Mouse (Mus musculus) heart, adult 18-20 months (tissue): ENCODE measurements around the gene Gucy2c. TPM values are rescaled to one million over a fixed set of nuclear protein-coding genes. Genes with fewer than 3 reads are reported as not detected.

Source experiments
- DNase-seq, 2 experiments: peaks; one replicate each; pipeline ENCODE4 v3.0.0; 2021 to 2022; ENCODE audit warnings: mixed read lengths in 1 of 2
- long read RNA-seq, 2 experiments: library from polyadenylated mRNA; stranded (forward); transcript quantifications; one replicate each; pipeline ENCODE4 v2.0.0; 2021
- total RNA-seq, 2 experiments: library from RNA; stranded (reverse); gene quantifications; 2 replicates each; pipeline ENCODE4 v1.2.3; 2021

Gene Gucy2c
- total RNA-seq: not detected
- long read RNA-seq, experiment 1: 0 reads
- long read RNA-seq, experiment 2: 0 reads

DNA sequence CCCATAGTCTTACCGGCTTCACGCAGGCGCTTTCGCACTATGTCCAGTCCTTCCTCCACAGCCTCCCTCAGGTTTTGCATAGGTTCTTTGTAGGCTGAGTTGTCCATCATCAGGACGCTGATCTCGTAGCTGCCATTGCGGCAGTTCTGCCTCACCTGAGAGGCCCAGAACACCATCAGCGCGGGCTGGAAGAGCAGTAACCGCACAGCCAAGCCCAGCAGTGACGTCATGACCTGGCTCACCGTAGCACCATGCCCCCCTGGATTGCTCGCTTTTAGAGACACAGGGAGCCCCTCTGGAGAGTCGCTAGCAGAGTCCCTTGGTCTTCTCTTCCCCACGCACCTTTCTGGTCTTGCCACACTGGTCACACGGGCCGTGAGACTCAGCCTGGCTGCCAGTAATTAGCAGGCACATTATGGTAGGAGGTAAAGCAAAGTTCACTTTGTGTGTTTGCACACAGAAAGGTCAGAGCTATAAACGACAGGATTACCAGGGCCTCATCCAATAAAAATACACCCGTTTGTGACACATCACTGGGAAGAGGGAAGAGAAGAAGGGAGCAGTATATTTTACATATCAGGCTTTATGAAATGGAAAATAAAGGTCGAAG, at the start of gene Gucy2c:
Gene Gucy2c (minus strand): TSS at position 389 of the 610 bp plus-strand sequence.
- no peak for DNase-seq

DNA sequence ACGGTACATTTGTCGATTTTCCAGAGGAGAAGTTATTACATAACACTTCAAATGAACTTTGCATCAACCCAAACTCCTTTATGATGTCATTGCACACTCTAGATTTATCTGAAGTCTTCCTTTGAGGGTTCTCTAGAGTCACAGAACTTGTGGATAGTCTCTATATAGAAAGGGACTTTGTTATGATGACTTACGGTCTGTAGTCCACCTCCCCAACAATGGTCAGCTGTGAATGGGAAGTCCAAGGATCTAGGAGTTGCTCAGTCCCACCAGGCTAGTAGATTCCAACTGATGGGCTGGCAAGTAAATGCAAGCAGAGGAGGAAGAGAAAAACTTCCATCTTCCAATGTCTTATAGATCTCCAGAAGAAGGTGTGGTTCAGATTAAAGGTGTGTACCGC, 47.1 kb upstream of the Gucy2c start:
- DNase-seq: no peak

DNA sequence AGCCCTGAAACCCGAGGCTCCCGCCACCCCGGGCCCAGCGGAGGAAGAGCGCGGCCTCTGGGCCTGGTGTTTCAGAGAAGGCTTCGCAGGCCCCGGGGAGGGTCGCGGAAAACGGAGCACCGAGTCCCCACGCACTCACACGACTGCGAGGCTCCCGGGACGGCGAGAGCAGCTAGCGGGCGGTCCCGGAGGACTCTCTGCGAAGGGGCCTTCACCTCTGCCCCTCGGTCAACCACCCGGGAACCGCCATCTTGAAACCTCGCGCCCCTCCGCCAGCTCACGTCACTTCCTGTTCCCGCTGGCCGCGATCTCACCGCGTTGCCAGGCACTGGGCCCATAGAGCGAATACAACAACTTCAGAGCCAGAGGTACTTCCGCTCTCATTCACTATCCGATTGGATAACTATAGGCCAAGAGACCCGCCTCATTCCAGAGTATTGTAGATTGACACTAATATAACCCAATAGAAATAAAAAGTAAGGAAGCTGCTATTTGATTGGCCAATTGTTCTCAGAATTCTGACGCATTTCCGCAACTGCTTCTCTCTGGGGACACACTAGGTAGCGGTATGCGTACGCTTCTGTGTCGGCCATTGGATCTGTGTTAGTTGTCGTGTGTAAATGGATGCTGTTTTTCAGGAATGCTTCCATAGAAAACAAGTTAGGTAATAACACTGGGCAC, 46.5 kb upstream of the Gucy2c start, which contains the start of gene Wbp11:
Gene Wbp11 (minus strand): TSS at position 353 of the 681 bp plus-strand sequence.
- peak; percentile 97 to 98 for DNase-seq

DNA sequence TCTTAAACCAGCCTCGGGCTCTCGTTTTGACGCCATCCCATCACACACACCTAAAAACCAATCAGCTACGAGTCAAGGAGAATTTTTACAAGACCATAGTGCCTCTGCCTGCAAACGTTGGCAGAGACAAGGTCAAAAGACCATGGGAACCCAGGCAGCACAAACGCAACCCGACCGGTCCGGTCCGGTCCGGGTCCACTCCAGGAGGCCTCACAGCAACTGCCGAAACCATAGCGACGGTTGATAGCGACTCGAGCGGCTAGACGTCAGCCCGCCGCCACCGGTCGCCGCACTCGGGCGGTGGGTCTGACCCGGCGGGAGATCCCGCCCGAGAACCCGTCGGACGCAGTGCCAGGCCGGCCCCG, 45.9 kb upstream of the Gucy2c start, which contains the start of gene BC049715:
Gene BC049715 (plus strand): TSS at position 111 of the 365 bp plus-strand sequence.
- DNase-seq: peak in 1 of 2 experiments; percentile 29

DNA sequence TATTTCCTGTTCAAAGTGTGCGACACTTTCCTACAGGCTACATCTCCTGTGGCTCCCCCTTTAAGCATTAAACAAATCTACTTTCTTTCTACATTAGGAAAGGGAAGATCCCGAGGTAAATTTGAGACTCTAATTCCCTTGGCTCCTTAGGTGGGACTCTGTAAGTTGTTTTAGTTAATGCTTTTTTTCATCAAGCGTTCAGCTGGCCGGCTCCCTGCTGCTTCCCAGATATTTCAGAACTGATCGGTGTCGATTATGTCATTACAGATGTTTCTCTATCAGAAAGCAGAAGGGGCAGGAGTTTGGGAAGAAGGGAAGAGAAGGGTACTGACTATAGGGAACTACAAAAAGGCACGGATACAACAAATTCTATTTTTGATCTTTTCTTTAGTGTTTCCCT, 45.6 kb upstream of the Gucy2c start:
- no peak for DNase-seq

DNA sequence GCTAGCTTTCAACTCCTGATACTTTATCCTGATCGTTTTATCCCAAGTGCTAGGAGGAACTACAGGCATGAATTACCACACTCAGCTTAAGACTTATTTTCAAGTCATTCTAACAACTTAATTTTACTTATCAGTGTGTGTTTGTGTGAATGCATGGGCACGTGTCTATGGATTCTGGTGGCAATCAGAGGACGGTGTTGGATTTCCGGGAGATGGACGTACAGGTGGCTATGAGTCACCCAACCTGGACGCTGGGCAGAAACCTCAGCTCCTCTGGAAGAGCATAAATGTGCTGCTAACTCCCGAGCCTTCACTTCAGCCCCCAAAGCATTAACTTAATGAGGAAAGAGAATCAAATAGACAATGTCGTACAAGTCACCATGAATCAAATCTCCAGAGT, 43.4 kb upstream of the Gucy2c start:
- no peak for DNase-seq

DNA sequence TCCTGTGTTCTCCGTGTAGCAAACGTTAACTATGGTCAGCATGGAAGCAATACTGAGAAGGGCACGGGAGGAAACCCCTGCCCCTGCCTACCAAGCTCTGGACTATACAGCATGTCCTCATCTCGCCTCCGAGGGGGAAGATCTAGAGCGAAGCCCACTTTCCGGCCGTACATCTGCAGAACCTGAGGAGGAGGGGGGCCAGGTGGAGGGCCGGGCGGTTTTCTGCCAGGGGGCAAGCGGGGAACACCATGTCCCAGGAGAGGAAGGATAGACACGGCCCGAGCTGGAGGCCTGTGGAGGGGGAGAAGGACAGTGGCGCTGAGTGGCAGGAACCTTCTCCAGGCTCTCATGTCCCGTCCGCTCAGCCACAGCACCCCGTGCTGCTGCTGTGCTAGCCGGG, 39.5 kb upstream of the Gucy2c start:
- no peak for DNase-seq

DNA sequence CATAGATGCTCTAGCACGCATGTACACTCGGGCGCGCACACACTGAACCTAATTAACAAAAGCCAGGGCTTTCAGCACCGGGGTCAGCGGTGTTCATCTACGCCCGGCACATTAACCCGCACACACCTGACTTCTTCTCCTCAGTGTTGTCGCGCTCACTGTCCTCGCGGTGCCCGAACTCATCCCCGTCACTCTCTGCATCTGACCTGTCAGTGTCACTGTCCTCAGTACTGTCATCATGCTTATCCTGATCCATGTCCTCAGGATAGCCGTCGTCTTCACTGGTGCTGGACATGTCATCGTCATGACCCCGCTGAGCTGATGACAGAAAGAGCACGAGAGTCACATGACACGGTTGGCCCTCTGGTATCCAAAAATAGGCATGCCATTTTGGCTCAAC, 38.8 kb upstream of the Gucy2c start:
- DNase-seq: peak in 1 of 2 experiments; percentile 18

DNA sequence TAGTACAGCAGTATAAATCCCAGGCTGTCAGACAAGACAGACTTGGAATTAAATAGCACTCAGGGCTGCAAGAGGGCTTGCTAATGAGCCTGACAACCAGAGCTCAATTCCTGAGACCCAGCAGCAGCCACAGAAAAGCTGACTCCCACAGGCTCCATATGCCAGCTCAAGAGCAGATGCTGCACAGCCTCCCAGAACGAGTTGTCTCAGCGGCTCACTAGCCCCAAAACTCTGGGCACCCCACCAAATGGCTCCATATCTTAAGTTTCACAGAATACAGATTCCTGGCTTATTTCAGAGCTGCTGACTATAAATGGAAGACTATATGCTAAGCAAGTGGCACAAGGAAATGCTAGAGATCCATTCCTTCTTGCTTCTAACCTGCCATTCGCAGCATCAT, 36.0 kb upstream of the Gucy2c start:
- no peak for DNase-seq

DNA sequence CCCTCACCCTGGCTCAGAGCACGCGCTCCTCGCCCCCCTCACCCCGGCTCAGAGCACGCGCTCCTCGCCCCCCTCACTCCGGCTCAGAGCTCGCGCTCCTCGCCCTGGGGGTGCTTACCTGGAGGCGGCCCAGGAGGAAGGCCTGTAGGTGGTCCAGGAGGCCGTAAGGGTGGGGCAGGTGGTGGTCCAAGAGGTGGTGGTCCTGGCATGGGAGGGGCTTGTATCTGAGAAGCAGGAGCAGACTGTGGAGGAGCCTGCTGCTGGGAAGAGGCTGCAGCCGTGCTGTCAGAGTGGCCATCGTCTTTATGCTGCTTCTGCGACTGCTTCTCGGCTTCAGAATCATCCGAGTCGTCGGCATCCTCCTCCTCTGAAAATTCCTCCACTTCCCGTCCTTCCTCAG, 35.3 kb upstream of the Gucy2c start:
- no peak for DNase-seq

DNA sequence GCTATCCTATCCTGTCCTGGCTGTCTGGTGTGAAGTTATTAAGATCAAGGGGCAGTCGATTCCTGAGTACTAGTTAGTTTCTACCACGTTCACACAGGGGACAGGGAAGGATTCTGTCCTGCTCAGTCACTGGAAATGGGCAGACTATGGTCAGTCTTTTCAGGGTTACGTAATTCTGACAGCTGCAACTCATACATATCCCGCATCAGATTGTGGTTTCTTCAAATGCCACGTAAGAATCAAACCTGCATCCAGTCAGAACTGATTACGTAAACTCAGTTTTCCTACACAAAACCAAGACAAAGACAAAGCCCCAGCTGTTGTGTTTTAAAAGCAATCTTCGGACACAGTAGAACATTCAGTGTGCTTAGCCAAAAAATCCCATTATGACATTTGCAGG, 33.8 kb upstream of the Gucy2c start:
- DNase-seq: no peak

DNA sequence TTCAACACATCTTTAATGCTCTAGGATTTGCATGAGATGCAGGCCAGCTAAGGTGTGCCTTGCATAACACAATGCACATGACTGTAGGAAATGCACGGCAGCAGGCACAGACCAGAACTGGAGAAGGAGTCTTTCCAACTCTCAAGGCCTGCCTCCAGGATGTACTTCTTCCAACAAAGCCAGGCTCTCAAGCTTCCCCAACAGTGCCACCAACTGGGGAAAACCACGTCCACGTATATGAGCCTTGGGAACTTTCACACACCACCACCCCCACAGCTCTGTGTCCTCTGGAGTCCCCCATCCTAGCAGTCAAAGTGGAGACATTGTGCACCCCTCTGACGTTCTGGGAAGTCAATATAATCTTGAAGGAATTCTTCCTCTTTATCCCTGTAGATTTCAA, 31.6 kb upstream of the Gucy2c start:
- DNase-seq: peak in 1 of 2 experiments; percentile 20

DNA sequence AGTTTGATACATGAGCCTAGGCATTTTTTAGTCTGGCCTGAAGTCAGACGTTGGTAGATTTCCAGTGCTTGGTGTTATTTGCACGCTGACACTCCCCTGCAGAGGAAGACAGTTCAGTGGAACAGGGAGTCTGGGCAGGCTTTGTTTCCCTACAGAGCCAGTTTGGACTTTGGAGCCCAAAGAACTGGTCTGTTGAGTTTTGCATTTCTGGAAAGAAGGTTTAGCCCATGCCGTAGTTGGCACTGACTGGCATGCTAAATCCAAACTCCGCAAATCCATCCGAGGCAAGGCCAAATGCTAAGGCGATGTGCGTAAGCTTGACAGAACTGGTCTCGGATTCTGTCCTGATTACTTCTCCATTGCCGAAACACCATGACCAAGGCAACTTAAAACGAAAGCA, 29.6 kb upstream of the Gucy2c start:
- no peak for DNase-seq

DNA sequence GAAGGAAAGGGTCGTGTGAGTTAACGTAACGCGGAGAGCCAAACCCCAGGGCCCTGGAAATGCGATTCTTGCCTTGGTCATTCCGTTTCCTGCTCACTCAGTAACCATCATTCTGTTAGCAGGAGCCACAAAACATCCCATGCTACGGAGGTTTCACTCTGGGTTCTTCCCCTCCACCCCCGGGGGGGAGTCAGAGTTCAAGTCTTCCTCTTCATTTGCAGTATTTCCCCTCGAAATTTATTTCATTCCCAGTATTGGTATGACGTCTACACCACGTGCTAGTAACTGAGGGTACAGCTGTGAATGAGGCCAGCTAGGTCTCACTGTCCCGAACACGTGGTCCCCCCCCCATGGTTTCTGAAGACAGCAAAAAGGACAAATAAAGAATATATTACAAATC, 28.1 kb upstream of the Gucy2c start:
- DNase-seq: no peak

DNA sequence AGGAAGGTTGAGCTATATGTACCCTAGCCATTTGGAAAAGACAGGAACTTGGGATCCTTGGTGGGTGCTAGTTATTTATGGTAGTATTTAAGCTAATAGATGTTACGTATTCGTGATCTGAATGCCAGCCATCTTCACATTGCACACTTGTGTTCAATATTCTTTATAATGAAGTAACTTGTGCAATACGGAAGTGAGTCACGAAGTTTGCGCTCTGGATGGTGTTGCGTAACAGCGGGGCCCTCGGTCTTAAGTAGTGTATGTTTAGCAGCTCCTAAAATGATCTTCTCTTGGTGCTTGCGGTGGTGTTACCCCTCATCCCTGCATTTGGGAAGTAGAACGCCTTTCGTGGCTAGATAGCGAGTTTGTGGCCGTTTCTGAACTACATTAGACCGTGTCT, 27.5 kb upstream of the Gucy2c start:
- DNase-seq: peak; percentile 75 to 76

DNA sequence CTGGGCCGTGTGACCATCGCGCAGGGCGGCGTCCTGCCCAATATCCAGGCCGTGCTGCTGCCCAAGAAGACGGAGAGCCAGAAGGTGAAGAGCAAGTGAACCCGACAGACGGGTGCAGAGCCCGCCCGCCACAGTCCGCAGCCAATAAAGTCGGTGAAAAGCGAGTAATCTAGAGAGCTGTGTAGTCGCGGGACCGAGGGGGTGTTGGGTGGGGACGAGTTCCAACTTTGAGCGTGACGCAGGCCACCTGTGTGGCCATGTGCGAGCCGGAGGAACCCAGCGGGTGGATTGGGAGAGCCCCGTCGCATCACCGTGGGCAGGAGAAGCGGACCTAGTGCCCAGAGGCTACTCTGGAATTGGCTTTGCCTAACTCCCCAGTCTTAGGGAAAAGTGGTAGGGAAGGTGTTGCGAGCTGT, 27.1 kb upstream of the Gucy2c start:
- DNase-seq: peak; percentile 36 to 56

DNA sequence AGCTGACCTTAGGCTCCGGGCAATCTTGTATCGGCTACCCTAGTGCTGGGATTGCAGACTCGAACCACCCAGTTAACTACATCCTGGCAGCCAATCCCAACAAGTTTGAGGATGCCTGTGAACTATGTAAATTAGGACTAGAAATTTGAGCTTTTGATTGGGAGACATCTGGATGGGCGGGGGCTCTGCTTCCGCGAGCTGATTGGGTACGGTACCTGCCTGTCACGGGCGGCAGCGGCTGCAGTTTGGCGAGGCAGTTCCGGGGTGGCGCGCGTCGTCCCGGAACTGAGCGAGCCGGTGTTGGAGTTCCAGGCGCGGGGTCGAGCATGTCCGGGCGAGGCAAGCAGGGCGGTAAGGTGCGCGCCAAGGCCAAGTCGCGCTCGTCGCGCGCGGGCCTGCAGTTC, 26.5 kb upstream of the Gucy2c start, which contains the start of gene H2afj:
Gene H2afj (plus strand): TSS at position 231 of the 404 bp plus-strand sequence.
- DNase-seq: peak; percentile 99

DNA sequence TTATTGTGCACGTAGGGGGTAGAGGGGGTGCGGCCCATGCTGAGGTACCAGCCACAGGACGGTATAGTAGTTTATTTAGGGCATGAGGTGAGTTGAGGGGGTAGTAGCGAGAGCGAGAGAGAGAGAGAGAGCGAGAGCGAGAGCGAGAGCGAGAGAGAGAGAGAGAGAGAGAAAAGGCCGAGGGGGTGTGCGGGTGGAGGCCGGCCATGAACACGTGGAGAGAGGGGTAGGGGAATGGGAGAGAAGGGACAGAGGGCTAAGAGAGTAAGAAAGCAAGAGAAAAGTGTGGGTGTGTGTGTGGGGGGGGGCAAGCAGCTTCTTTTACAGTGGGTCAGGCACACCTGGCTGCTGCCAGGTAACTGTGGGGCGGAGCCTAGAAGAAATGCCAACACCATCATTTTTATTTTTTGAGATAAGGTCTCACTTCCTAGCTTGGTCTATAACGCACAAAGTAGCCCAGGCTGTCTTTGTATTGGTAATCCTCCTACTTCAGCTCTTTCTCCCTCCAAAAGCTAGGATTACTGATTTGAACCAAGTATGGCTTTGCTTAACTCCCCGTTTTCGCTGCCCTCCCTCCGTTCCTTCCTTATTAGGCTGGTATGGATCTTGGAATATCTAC, 25.9 kb upstream of the Gucy2c start:
- DNase-seq: no peak

DNA sequence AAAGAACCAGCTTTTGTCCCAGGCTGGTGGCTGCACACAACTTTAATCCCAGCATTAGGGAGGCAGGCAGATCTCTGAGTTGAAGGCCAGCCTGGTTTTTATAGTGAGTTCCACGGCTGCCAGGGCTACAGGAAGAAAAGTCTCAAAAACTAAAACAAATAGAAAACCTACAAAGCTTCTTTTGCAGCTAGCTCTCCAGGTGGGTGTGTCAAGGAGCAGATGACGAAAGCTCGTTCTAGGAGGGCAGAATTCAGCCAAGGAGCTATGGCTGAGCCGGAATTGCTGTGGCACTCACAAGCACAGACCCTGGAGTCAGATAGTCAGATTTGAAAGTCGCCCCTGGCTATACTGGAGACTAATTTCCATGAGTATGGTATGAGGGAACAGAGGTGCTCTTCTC, 25.3 kb upstream of the Gucy2c start:
- DNase-seq: no peak

DNA sequence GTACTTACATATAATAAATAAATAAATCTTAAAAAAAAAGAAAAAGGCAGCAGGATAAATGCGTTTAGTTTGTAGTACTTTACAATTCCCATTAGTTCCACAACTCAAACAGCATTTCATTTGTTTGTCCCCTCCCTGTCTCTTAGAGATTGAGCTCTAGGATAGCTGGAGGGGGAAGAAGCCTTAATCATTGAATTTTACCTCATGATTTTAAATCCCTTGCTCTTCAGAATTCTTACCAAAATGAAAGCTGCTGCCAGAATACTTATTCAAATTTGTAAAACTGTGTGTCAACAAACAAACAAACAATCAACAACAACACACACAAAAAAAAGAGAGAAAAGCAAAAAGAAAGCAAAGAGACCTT, 23.8 kb upstream of the Gucy2c start:
- DNase-seq: no peak

DNA sequence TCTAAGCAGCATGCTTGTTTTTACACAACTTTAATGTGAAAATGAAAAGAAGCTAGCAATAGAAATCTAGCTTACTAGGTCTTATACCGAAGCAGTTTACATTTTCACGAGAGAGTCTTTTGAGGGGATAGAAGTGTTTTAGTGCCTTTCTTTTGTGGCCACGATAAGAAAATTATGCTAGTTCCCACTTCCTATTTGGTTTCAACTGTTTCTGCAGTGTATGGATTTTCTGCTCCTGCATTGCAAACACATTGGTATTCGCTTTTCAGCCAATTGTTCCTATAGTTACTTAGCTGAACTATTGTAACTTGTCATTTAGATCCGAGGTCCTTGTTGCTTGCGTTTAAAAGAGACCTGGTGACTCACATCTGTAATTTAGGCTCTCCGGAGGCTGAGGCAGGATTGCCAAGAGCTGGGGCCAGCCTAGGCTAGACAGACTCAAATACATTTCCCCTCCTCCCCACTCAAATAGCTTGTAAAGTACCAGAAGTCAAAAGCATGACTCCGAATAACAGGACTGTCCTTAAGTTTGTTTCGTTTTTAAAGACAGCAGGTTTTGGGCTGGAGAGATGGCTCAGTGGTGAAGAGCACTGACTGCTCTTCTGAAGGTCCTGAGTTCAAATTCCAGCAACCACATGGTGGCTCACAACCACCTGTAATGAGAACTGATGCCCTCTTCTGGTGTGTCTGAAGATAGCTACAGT, 23.3 kb upstream of the Gucy2c start:
- no peak for DNase-seq

DNA sequence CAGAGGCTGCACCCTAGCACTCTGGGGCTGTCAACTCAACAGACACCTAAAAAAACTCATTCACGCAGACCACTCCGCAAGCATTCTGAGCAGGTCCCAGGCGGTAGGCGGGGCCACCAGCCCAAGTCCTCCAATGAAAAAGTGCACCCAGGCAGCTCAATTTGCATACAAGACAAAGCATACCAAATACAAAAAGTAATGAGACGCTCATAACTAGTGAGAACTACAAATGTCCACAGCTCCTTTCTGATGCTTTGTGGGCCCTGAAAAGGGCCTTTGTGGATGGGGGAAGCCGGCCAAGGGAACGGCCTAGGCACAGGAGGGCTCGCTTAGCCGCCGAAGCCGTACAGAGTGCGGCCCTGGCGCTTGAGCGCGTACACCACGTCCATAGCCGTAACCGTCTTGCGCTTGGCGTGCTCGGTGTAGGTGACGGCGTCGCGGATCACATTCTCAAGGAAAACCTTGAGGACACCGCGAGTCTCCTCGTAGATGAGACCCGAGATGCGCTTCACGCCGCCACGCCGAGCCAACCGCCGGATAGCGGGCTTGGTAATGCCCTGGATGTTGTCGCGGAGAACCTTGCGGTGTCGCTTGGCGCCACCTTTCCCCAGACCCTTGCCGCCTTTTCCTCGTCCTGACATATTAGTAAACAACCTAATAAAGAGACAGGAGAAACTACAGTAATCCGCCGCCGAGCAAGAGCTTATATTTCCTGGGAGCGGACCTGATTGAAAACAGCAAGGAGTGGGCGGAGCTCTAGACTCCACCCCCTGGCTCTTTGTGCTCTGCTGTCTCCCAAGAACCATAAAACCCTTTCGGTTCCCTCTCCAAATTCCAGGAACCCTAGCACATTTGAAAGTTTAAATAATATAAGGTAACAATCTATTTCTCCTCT, 22.4 kb upstream of the Gucy2c start, which contains the start of gene Hist4h4:
Gene Hist4h4 (minus strand): TSS at position 677 of the 895 bp plus-strand sequence.
- peak; percentile 97 to 100 for DNase-seq
